Mouse (Mus musculus) MEL (cell line): ENCODE data around the gene Tfe3.

Source experiments
- CTCF ChIP-seq, 3 experiments: IDR thresholded peaks in 2 of 3; conservative IDR thresholded peaks in 1 of 3; 2 replicates each; pipeline ENCODE4 v1.5.1; 2011 to 2012; ENCODE audit warnings: low read length in 3 of 3, low read depth in 2 of 3, mild to moderate bottlenecking in 2 of 3, improper control_type of control experiment in 1 of 3, inconsistent platforms in 1 of 3, mixed read lengths in 1 of 3, moderate library complexity in 1 of 3; ENCODE audit not compliant: control insufficient read depth in 1 of 3, insufficient read depth in 1 of 3, poor library complexity in 1 of 3, severe bottlenecking in 1 of 3
- E2F4 ChIP-seq: IDR thresholded peaks from 2 replicates; pipeline ENCODE4 v1.6.1; 2011; ENCODE audit warnings: low read depth, low read length, improper control_type of control experiment, borderline replicate concordance
- EP300 ChIP-seq, 2 experiments: IDR thresholded peaks; 2 replicates each; pipeline ENCODE4 v1.6.1; 2011; ENCODE audit warnings: improper control_type of control experiment in 2 of 2, low read length in 2 of 2, low read depth in 1 of 2, mild to moderate bottlenecking in 1 of 2
- GATA1 ChIP-seq: IDR thresholded peaks from 2 replicates; pipeline ENCODE4 v1.6.1; 2011; ENCODE audit warnings: low read depth, low read length, improper control_type of control experiment
- POLR2A ChIP-seq, 2 experiments: IDR thresholded peaks; 2 replicates each; pipeline ENCODE4 v1.6.1; 2011 to 2012; ENCODE audit warnings: low read length in 2 of 2, mild to moderate bottlenecking in 2 of 2, control low read depth in 1 of 2, improper control_type of control experiment in 1 of 2, low read depth in 1 of 2, moderate library complexity in 1 of 2; ENCODE audit not compliant: control insufficient read depth in 1 of 2, insufficient read depth in 1 of 2, poor library complexity in 1 of 2
- TAL1 ChIP-seq: IDR thresholded peaks from 2 replicates; pipeline ENCODE4 v1.6.1; 2012; ENCODE audit warnings: mild to moderate bottlenecking, inconsistent platforms, low read length, moderate library complexity, mixed read lengths
- USF2 ChIP-seq, 2 experiments: IDR thresholded peaks; 2 replicates each; pipeline ENCODE4 v1.6.1; 2011 to 2012; ENCODE audit warnings: improper control_type of control experiment in 2 of 2, low read length in 2 of 2, borderline replicate concordance in 1 of 2, inconsistent platforms in 1 of 2, low read depth in 1 of 2, mild to moderate bottlenecking in 1 of 2; ENCODE audit not compliant: insufficient read depth in 1 of 2

DNA sequence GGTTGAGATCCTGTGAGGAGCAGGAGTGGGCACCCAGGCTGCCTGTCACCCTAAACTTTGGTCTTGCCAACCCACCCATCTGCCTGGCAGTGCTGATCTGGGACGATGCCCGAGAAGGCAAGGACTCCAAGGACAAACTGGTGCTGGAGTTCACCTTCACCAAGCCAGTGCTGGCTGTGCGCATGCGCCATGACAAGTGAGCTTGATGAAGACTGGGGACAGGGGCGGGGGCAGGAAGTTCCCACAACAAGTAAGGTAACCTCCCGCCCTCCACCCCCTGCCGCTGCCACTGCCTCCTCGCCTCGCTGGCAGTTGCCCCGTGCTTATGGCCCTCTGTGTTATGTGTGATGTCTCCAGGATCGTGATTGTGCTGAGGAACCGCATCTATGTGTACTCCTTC, 36.5 kb upstream of the Tfe3 start:
- TF ChIP-seq E2F4 (no peak), GATA1 (no peak), TAL1 (no peak), USF2 (IDR thresholded peaks at IDR 0.05; ENCODE audit: borderline replicate concordance in 1 of 2, insufficient read depth in 1 of 2, low read depth in 1 of 2, low read length in 2 of 2) (no peak), EP300 (IDR thresholded peaks at IDR 0.05; ENCODE audit: low read depth in 1 of 2, low read length in 2 of 2) (no peak), CTCF (IDR thresholded peaks at IDR 0.05 in 2 of 3, conservative IDR thresholded peaks at IDR 0.05 in 1 of 3; ENCODE audit: control insufficient read depth in 1 of 3, insufficient read depth in 1 of 3, low read depth in 2 of 3, low read length in 3 of 3, poor library complexity in 1 of 3, severe bottlenecking in 1 of 3) (no peak), POLR2A (IDR thresholded peaks at IDR 0.05; ENCODE audit: control insufficient read depth in 1 of 2, insufficient read depth in 1 of 2, low read depth in 1 of 2, low read length in 2 of 2, poor library complexity in 1 of 2) (no peak)
